Mouse (Mus musculus) ES-Bruce4 (cell line): ENCODE data around the gene Ino80b. TPM values are rescaled to one million over a fixed set of nuclear protein-coding genes. Genes with fewer than 3 reads are reported as not detected.
"Not testable (repeated sequence)": the region's sequence is repeated elsewhere in the genome, so short reads cannot be mapped to it uniquely, and the experiment has no call there.

Source experiments
- H3K27ac ChIP-seq: 2 replicates; pipeline ENCODE4 v1.5.1; 2012; ENCODE audit warnings: low read length, inconsistent platforms; ENCODE audit not compliant: insufficient read depth
- H3K27me3 ChIP-seq: 2 replicates; pipeline ENCODE4 v1.6.1; 2012; ENCODE audit warnings: mild to moderate bottlenecking, low read length, inconsistent platforms; ENCODE audit not compliant: control insufficient read depth, poor library complexity, insufficient read depth, severe bottlenecking
- H3K36me3 ChIP-seq: 2 replicates; pipeline ENCODE4 v1.6.1; 2012; ENCODE audit warnings: inconsistent platforms, mild to moderate bottlenecking, low read length, moderate library complexity; ENCODE audit not compliant: control insufficient read depth, poor library complexity, insufficient read depth, severe bottlenecking
- H3K4me1 ChIP-seq: one replicate; pipeline ENCODE4 v1.8.1; 2011; ENCODE audit warnings: low read length; ENCODE audit not compliant: control insufficient read depth, insufficient read depth
- H3K4me3 ChIP-seq: 2 replicates; pipeline ENCODE4 v1.5.1; 2011; ENCODE audit warnings: low read depth, mild to moderate bottlenecking, low read length
- H3K9ac ChIP-seq: 2 replicates; pipeline ENCODE4 v1.6.1; 2012; ENCODE audit warnings: low read depth, mild to moderate bottlenecking, inconsistent platforms; ENCODE audit not compliant: poor library complexity, severe bottlenecking
- H3K9me3 ChIP-seq: replicated peaks from 2 replicates; pipeline ENCODE4 v1.6.1; 2012; ENCODE audit warnings: mild to moderate bottlenecking, low read length, inconsistent platforms; ENCODE audit not compliant: control insufficient read depth, poor library complexity, insufficient read depth, severe bottlenecking
- CTCF ChIP-seq: IDR thresholded peaks from one replicate; pipeline ENCODE4 v1.8.1; 2011; ENCODE audit warnings: low read depth, low read length
- EP300 ChIP-seq: IDR thresholded peaks from 2 replicates; pipeline ENCODE4 v1.6.1; 2011; ENCODE audit warnings: low read depth, low read length; ENCODE audit not compliant: insufficient read depth
- POLR2A ChIP-seq: IDR thresholded peaks from one replicate; pipeline ENCODE4 v1.8.1; 2011; ENCODE audit warnings: low read length; ENCODE audit not compliant: insufficient read depth
- polyA plus RNA-seq: library from polyadenylated mRNA; stranded (reverse); fragments of >200 nt; gene quantifications from 2 replicates; pipeline ENCODE4 v1.2.4, GENCODE M21; 2011; ENCODE audit warnings: low read depth; ENCODE audit not compliant: missing spikeins, insufficient read depth, insufficient read length

Ino80b gene
- polyA plus RNA-seq, 1 experiment = 11.6 TPM

DNA sequence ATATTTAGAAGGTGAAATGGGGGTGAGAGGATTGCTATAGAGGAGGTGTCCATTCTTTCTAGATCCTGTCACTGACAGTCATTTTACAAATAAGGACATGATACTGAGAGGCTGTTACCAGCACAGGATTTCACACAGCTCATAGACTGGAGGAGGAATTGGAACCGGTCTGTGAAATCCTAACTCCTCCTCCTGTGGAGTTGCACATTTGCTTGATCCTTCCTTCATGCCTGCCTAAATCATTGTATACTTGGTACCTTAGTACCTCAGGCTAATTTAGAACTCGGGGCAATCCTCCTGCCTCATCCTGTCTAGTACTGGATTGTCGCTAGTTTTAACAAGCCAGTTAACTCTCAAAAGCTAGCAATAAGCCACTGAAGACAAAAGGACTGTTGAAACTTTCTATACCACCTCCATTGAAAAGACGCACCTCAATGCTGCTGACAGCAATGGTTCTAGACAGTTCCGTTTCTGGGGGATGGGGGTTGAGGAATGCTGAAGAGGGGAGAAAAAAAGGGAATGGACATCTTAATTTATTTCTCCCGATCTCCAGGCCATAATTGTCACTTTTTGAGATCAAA, 39.9 kb upstream of the Ino80b start:
- no peak overlapping the region for H3K27ac ChIP-seq
- H3K36me3 ChIP-seq = no peaks in the 10 kb centered on the region
- no peaks in the 10 kb centered on the region for H3K4me1 ChIP-seq
- no peaks in the 10 kb centered on the region for H3K27me3 ChIP-seq
- H3K9me3 ChIP-seq = no peaks in the 10 kb centered on the region
- peak overlapping the region; percentile 60 for H3K9ac ChIP-seq
- TF ChIP-seq POLR2A (no peak), CTCF (no peak), EP300 (no peak)
- peak overlapping the region; percentile 31 for H3K4me3 ChIP-seq

GRCm38 (mm10) chr6:83162701-83163100, 37.5 kb upstream of the Ino80b start:
- Histone ChIP-seq H3K9me3 (no peaks in the 10 kb centered on the region), H3K4me3 (peak overlapping the region; percentile 64), H3K36me3 (no peaks in the 10 kb centered on the region), H3K9ac (peak overlapping the region; percentile 56; the same call in 1 of the 2 replicates), H3K4me1 (no peaks in the 10 kb centered on the region), H3K27me3 (no peaks in the 10 kb centered on the region), H3K27ac (no peak overlapping the region)
- TF ChIP-seq EP300 (no peak), POLR2A (no peak), CTCF (peak; percentile 53)

- Histone ChIP-seq H3K36me3 (no peaks in the 10 kb centered on the region), H3K27ac (no peak overlapping the region), H3K4me3 (peak overlapping the region; percentile 64), H3K4me1 (no peaks in the 10 kb centered on the region), H3K9me3 (no peaks in the 10 kb centered on the region), H3K9ac (peak overlapping the region; percentile 56), H3K27me3 (no peaks in the 10 kb centered on the region)
- TF ChIP-seq CTCF (no peak), EP300 (no peak), POLR2A (no peak)
These were observed 36.9 kb upstream of the Ino80b start for GRCm38 (mm10) chr6:83161921-83162641.

- no peaks in the 10 kb centered on the region for H3K36me3 ChIP-seq
- no peaks in the 10 kb centered on the region for H3K4me1 ChIP-seq
- H3K27me3 ChIP-seq = no peaks in the 10 kb centered on the region
- H3K4me3 ChIP-seq = peak overlapping the region; percentile 64
- TF ChIP-seq POLR2A (no peak), CTCF (no peak), EP300 (no peak)
- H3K9ac ChIP-seq = peak overlapping the region; percentile 56
- H3K9me3 ChIP-seq = no peaks in the 10 kb centered on the region
- no peak overlapping the region for H3K27ac ChIP-seq
These were observed 36.2 kb upstream of the Ino80b start for GRCm38 (mm10) chr6:83161442-83161841.

DNA sequence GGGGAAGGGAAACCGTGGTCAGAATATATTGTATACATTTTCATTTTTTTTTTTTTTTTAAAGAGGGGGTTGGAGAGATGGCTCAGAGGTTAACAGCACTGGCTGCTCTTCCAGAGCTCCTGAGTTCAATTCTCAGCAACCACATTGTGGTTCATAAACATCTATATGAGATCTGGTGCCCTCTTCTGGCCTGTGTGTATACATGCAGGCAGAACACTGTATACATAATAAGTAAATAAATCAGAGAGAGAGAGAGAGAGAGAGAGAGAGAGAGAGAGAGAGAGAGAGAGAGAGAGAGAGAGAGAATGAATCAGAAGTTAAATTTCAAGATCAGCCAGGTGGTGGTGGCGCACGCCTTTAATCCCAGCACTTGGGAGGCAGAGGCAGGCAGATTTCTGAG, 34.2 kb upstream of the Ino80b start:
- H3K4me1 ChIP-seq, H3K27ac ChIP-seq, H3K9ac ChIP-seq, H3K9me3 ChIP-seq, H3K4me3 ChIP-seq, H3K36me3 ChIP-seq, H3K27me3 ChIP-seq: not testable (repeated sequence)

GRCm38 (mm10) chr6:83156259-83156684, 31.0 kb upstream of the Ino80b start, which contains the start of the genes Wdr54 and 1700003E16Rik:
TSS of gene Wdr54 (minus strand) at chr6:83156397.
TSS of gene 1700003E16Rik (plus strand) at chr6:83156404.
- Histone ChIP-seq H3K9me3 (no peaks in the 10 kb centered on the region), H3K9ac (peak within 1 kb of the TSS; percentile 25; the same call in 1 of the 2 replicates), H3K27me3 (no peaks in the 10 kb centered on the region), H3K4me3 (peak within 1 kb of the TSS; percentile 82), H3K27ac (no peak within 1 kb of the TSS), H3K36me3 (no peaks in the 10 kb centered on the region), H3K4me1 (no peaks in the 10 kb centered on the region)
- TF ChIP-seq EP300 (no peak), POLR2A (peak; percentile 25)
